Mouse (Mus musculus): ENCODE measurements around the gene Gadd45b. TPM values are rescaled to one million over a fixed set of nuclear protein-coding genes. Genes with fewer than 3 reads are reported as not detected.
A peak's percentile ranks its signal among the peaks of the same experiment; 100 is the strongest.

Gene Gadd45b
- polyA plus RNA-seq, 2 experiments, result 36.6 to 46.2 TPM

DNA sequence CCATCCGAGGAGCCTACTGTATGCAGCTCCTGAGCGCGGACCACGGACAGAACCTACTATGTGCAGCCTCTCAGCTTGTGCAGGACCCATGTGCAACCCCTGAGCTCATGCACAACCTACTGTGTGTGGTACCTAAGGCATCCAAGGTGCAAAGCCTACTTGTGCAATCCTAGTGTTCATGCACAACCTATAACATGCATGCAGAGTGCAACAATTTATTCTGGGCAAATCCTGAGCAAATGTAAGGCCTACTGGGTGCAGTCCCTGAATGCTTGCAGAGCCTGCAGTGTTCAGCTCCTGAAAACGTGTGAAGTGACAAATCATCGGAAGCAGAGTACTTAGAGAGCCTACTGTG, 6.9 kb downstream of the Gadd45b start:
- Histone ChIP-seq H3K36me3 (ENCODE audit: control insufficient read depth, insufficient read depth, low read length) (no peaks in the 10 kb centered on the region), H3K27me3 (ENCODE audit: control insufficient read depth, insufficient read depth, low read length) (peaks cover 5% of the 10 kb centered on the region; the same call in 1 of the 2 replicates), H3K9ac (ENCODE audit: low read depth, low read length, severe bottlenecking) (peak overlapping the region; percentile 40), H3K9me3 (ENCODE audit: control insufficient read depth, low read length) (no peaks in the 10 kb centered on the region), H3K4me2 (replicated peaks; ENCODE audit: low read depth, low read length, severe bottlenecking) (peak overlapping the region; percentile 66), H3K4me1 (ENCODE audit: control insufficient read depth, insufficient read depth, low read length) (peaks cover 86% of the 10 kb centered on the region), H3K27ac (replicated peaks; ENCODE audit: low read depth, low read length) (peak overlapping the region; percentile 83; the same call in 1 of the 2 replicates), H3K4me3 (replicated peaks; ENCODE audit: low read length) (peak overlapping the region; percentile 36)
- DNase-seq (ENCODE audit: low spot score) (no peak), ATAC-seq (ENCODE audit: low FRiP score, low read depth) (no peak)
- no peak for TF ChIP-seq POLR2A (IDR thresholded peaks at IDR 0.05; ENCODE audit: borderline replicate concordance, extremely low read depth, insufficient read depth, insufficient read length)
- WGBS, result 18% methylated on average over 6 of the region's 6 CpGs

DNA sequence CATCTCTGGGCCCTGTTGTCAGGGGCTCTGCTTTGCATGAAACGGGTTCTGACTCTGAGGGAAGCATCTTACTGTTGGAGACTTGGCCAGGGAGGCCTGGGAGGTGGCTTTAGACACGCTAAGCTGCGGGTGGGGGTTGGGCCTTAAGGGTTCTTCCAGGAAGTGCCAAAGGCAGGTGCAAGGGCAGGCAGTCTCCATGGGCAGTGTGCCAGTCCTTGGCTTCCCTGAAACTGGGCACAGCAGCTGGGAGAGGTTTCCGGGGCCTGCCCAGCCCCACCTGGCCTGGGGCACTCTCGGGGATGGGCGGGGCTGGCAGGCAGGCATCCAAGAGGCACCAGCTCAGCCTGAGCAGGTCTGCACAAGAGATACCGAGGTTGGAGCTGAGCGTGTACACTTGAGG, 7.8 kb downstream of the Gadd45b start:
- no peak for ATAC-seq (ENCODE audit: low FRiP score, low read depth)
- no peak for TF ChIP-seq POLR2A (IDR thresholded peaks at IDR 0.05; ENCODE audit: borderline replicate concordance, extremely low read depth, insufficient read depth, insufficient read length)
- Histone ChIP-seq H3K27ac (replicated peaks; ENCODE audit: low read depth, low read length) (peak overlapping the region; percentile 83; the same call in 1 of the 2 replicates), H3K9me3 (ENCODE audit: control insufficient read depth, low read length) (no peaks in the 10 kb centered on the region), H3K4me1 (ENCODE audit: control insufficient read depth, insufficient read depth, low read length) (peaks cover 78% of the 10 kb centered on the region), H3K4me2 (replicated peaks; ENCODE audit: low read depth, low read length, severe bottlenecking) (peak overlapping the region; percentile 24), H3K9ac (ENCODE audit: low read depth, low read length, severe bottlenecking) (no peak overlapping the region), H3K36me3 (ENCODE audit: control insufficient read depth, insufficient read depth, low read length) (no peaks in the 10 kb centered on the region), H3K27me3 (ENCODE audit: control insufficient read depth, insufficient read depth, low read length) (no peaks in the 10 kb centered on the region), H3K4me3 (replicated peaks; ENCODE audit: low read length) (no peak overlapping the region)
- DNase-seq (ENCODE audit: low spot score), result peak; percentile 62
- 21% methylated on average over 8 of the region's 8 CpGs for WGBS

DNA sequence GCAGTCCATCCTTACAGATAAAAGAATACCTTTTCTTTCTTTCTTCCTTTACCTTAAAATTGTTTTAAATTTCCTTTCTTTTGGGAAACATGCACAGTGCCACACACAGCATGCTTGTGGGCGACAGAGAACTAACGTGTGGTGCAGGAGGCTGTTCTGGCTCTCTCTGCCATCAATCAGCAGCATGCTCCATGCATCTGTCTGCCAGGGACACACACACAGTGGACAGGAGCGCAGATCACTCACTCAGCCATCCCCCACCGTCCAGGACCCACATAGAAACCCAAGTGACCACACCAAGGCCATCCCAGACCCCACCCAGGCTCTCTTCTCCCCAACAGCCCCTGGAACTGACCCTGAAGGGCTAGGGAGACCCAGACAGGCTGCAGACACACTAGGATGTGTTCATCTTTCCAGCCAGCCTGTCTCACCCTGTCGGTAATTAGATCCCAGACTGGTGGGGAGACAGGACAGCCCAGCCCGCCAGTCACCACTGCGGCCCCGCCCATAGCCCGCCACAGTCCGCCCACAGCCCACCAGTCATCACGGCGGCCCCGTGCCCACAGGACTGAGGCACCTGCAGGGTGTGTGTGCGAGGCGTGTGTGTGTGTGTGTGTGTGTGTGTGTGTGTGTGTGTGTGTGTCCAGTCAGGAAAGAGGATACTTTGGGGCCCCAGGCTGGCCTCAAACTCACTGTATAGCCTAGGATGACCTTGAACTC, 9.1 kb downstream of the Gadd45b start:
- ATAC-seq (ENCODE audit: low FRiP score, low read depth), result peak; percentile 47; the same call in 1 of the 2 replicates
- peak overlapping the region; percentile 68 for H3K27ac ChIP-seq (replicated peaks; ENCODE audit: low read depth, low read length)
- peak overlapping the region; percentile 37 for H3K4me3 ChIP-seq (replicated peaks; ENCODE audit: low read length)
- no peaks in the 10 kb centered on the region for H3K27me3 ChIP-seq (ENCODE audit: control insufficient read depth, insufficient read depth, low read length)
- DNase-seq (ENCODE audit: low spot score), result peak; percentile 41
- no peak for TF ChIP-seq POLR2A (IDR thresholded peaks at IDR 0.05; ENCODE audit: borderline replicate concordance, extremely low read depth, insufficient read depth, insufficient read length)
- peaks cover 64% of the 10 kb centered on the region for H3K4me1 ChIP-seq (ENCODE audit: control insufficient read depth, insufficient read depth, low read length)
- 8% methylated on average over 15 of the region's 15 CpGs for WGBS
- H3K9me3 ChIP-seq (ENCODE audit: control insufficient read depth, low read length), result no peaks in the 10 kb centered on the region
- no peaks in the 10 kb centered on the region for H3K36me3 ChIP-seq (ENCODE audit: control insufficient read depth, insufficient read depth, low read length)
- H3K9ac ChIP-seq (ENCODE audit: low read depth, low read length, severe bottlenecking), result no peak overlapping the region
- H3K4me2 ChIP-seq (replicated peaks; ENCODE audit: low read depth, low read length, severe bottlenecking), result peak overlapping the region; percentile 77

DNA sequence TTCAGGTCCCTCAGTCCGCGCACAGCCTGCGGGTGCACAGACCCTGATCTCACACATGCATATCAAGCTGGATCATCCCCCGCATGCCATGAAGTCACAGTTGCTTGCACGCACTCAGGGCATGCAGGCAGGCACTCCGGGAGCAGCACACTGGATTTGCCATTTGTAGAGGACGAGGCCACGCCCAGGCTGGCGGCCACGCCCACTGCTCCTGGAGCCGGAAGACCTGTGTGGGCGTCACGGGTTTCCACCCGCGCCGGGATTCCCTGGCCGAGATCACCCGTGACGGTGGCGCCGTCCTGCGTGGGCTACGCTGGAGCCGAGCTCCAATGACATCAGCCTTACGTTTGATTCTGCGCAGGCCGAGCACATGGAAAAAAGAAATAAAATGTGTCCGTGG, 9.8 kb downstream of the Gadd45b start:
- H3K9ac ChIP-seq (ENCODE audit: low read depth, low read length, severe bottlenecking), result peak overlapping the region; percentile 43; the same call in 1 of the 2 replicates
- H3K9me3 ChIP-seq (ENCODE audit: control insufficient read depth, low read length), result no peaks in the 10 kb centered on the region
- H3K36me3 ChIP-seq (ENCODE audit: control insufficient read depth, insufficient read depth, low read length), result no peaks in the 10 kb centered on the region
- 0 out of 2 replicates have a peak, but pooled peaks have one; percentile 16 for TF ChIP-seq POLR2A (IDR thresholded peaks at IDR 0.05; ENCODE audit: borderline replicate concordance, extremely low read depth, insufficient read depth, insufficient read length)
- peak overlapping the region; percentile 68 for H3K27ac ChIP-seq (replicated peaks; ENCODE audit: low read depth, low read length)
- no peaks in the 10 kb centered on the region for H3K27me3 ChIP-seq (ENCODE audit: control insufficient read depth, insufficient read depth, low read length)
- ATAC-seq (ENCODE audit: low FRiP score, low read depth) (peak; percentile 64; the same call in 1 of the 2 replicates), DNase-seq (ENCODE audit: low spot score) (peak; percentile 86)
- H3K4me1 ChIP-seq (ENCODE audit: control insufficient read depth, insufficient read depth, low read length), result peaks cover 62% of the 10 kb centered on the region
- peak overlapping the region; percentile 37 for H3K4me3 ChIP-seq (replicated peaks; ENCODE audit: low read length)
- H3K4me2 ChIP-seq (replicated peaks; ENCODE audit: low read depth, low read length, severe bottlenecking), result peak overlapping the region; percentile 77
- WGBS, result 2% methylated on average over 28 of the region's 28 CpGs

DNA sequence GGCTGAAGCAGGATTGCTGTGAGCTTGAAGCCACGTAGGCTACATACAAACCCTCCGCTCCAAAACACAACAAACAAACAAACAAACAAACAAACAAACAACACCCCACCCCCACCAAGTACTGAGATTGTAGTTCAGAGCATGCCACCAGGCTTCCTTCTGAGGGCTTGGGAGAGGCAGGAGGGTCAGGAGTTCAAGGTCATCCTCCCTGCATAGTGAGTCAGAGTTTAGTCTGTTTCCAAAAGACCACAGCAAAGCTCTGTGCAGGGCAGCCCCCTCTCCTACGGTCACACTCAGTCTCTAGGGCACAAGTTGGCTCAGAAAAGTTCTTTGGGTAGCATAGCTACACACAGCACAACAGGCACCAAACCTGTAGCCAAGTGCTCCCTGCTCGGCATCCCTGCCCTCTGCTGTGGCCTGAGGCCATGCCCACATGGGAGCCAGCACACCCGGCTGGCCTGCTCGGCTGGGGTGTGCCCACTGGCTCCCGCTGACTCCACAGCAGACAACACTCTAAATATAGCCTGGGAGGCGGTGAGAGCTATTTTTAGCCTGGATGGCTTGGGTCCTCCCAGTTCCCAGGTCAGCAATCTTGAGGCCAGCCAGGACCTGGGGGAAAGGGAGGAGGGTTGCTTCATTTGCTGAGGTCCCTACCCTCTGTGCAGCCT, 10.6 kb downstream of the Gadd45b start:
- H3K4me2 ChIP-seq (replicated peaks; ENCODE audit: low read depth, low read length, severe bottlenecking), result peak overlapping the region; percentile 77
- peak overlapping the region; percentile 37 for H3K4me3 ChIP-seq (replicated peaks; ENCODE audit: low read length)
- ATAC-seq (ENCODE audit: low FRiP score, low read depth) (no peak; the same call in 1 of the 2 replicates), DNase-seq (ENCODE audit: low spot score) (peak; percentile 57)
- peaks cover 56% of the 10 kb centered on the region for H3K4me1 ChIP-seq (ENCODE audit: control insufficient read depth, insufficient read depth, low read length)
- WGBS, result 30% methylated on average over 8 of the region's 8 CpGs
- H3K9me3 ChIP-seq (ENCODE audit: control insufficient read depth, low read length), result no peaks in the 10 kb centered on the region
- H3K9ac ChIP-seq (ENCODE audit: low read depth, low read length, severe bottlenecking), result peak overlapping the region; percentile 43; the same call in 1 of the 2 replicates
- H3K36me3 ChIP-seq (ENCODE audit: control insufficient read depth, insufficient read depth, low read length), result no peaks in the 10 kb centered on the region
- H3K27ac ChIP-seq (replicated peaks; ENCODE audit: low read depth, low read length), result peak overlapping the region; percentile 68
- no peak for TF ChIP-seq POLR2A (IDR thresholded peaks at IDR 0.05; ENCODE audit: borderline replicate concordance, extremely low read depth, insufficient read depth, insufficient read length)
- H3K27me3 ChIP-seq (ENCODE audit: control insufficient read depth, insufficient read depth, low read length), result no peaks in the 10 kb centered on the region
